Mouse (Mus musculus): ENCODE measurements around the gene Cdc27.

GRCm38 (mm10) chr11:104599265-104599945, 49.0 kb upstream of the Cdc27 start:
- TF ChIP-seq CTCF (IDR thresholded peaks at IDR 0.05) (no peak), EP300 (IDR thresholded peaks at IDR 0.05) (peak; percentile 32; the same call in 1 of the 2 replicates)

Measured in lung, postnatal 0 days (tissue).